Mouse (Mus musculus) kidney, adult 2 months (tissue): ENCODE results near the gene C8a.

ENCODE experiments used
- CTCF ChIP-seq: fragments of 200-500 bp; conservative IDR thresholded peaks from 2 replicates; pipeline ENCODE4 v1.5.1; 2011; ENCODE audit warnings: low read depth, mild to moderate bottlenecking, control low read depth, low read length, moderate library complexity, mixed read lengths; ENCODE audit not compliant: insufficient read depth, insufficient read length
- POLR2A ChIP-seq: fragments of 200-500 bp; IDR thresholded peaks from one replicate; pipeline ENCODE4 v1.6.1; 2011; ENCODE audit warnings: low read depth, low read length, control low read depth

DNA sequence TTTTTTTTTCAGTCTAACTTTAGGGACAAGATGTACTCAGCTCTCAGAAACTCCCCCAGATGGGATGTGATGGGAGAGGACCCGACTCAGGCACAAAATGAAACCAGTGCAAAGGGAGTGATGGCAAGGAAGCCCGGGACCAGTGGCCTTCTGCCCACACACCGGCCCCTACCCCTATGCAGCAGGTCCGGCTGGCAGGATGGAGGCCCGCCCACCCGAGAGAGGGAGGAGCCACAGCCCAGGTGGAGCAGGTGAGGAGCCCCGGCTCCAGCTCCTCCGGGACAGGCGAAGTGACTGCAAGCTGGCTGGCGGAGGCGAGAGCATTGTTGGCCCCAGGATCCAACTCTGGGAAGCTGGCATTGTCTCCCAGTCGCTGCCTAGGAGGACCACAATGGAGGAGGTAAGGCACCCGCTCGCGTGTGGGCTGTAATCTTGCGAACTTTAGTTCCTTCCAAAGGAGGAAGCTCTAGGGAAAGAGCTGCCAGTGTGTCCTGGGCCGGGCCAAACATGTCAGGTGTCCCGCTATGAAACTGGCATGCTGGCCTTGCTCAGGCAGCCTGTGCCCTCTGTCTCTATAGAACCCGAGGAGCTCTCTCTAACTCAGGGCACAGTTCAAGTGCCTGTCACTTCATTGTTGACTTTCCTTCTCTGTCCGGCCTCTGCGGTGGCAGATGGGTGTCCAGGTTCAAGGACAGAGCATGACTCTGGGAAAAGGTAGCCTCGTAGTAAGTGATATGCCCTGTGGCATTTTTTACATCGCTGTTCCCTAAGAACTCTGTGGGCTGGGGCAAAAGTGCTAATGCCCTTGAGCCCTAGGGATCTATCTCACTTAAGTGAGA, 37.3 kb upstream of the C8a start, which contains the start of gene Fyb2:
- TF ChIP-seq POLR2A (no peak), CTCF (no peak)
